Mouse (Mus musculus) lung, postnatal 14 days (tissue): ENCODE results near the gene Lhb.
"Not testable (repeated sequence)": the region's sequence is repeated elsewhere in the genome, so short reads cannot be mapped to it uniquely, and the experiment has no call there.

ENCODE experiments used
- DNase-seq: peaks from one replicate; pipeline ENCODE4 v3.0.0; 2021

The Lhb gene

DNA sequence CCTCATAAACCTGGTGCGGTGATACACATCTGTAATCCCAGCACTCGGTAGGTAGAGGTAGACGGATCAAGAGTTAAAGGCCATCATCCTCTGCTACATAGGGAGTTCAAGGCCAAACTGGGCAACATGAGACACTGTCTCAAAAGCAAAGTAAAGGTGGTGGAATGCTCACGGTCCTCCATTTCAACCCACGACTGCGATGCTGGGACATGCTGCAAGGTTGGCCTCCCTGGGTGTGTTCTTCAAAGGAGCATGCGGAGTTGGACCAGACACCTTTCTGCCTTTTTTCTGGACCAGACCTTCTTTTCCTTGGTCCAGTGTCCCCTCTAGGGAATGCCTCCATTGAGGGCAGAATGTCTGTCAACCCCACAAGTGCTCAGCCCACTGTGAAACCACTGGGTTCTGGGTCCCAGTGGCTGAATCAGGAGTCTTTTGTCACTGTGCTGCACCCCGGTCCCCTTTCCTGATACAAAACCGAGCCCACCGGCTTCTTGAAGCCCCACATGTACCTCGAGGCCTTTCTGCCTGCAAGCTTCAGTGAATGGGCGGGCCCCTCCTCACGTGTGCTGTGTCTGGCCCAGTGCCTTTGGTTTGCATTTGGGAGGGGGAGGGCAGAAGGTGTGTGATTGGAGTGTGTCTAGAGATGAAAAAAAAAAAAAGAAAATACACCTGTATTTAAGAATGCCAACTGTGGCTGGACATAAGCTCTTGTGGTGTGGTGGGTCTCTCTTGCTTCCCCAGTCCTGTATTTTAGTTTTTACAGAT is 35.5 kb downstream of the Lhb start:
- no peak for DNase-seq

- DNase-seq: no peak
Measured at GRCm38 (mm10) chr7:45456721-45457203, 36.1 kb downstream of the Lhb start.

DNA sequence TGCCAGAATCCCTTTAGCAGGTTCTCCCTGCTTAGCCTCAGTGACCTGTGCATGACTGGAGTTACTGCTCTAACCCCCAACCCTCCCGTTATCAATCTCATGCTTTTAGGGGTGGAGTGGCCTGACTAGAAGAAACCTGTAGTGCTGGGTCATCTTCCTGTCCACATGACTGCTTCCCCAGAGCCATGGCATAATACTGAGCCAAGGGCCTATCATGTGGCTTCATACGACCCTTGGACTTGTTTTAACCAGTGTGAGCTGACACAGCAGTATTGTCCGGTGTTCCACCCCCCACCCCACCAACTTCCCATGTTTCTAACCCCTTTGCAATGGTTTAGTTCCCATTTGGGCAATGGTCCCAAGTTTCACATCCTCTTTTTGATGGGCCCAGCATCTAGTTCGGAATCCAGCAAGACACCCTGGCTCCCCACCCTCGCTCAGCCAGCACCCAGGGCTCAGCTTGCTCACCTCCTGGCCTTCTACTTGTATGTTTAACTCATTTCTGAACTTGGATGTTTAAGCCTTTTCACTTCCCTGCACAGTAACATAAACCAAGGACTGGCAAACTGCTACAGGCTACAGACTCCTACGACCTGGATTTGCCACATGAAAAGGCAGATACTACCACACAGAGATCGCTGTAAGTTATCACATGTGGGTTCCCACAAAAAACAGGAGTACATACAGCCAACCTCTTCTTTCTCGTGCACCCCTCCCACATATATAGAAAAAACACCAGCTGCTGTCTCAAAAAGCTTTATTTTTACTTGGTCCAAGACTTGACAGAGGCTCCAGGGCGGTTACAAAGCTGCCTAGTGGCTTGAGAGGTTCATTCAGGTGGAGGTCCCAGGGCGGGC is 36.8 kb downstream of the Lhb start:
- no peak for DNase-seq

DNA sequence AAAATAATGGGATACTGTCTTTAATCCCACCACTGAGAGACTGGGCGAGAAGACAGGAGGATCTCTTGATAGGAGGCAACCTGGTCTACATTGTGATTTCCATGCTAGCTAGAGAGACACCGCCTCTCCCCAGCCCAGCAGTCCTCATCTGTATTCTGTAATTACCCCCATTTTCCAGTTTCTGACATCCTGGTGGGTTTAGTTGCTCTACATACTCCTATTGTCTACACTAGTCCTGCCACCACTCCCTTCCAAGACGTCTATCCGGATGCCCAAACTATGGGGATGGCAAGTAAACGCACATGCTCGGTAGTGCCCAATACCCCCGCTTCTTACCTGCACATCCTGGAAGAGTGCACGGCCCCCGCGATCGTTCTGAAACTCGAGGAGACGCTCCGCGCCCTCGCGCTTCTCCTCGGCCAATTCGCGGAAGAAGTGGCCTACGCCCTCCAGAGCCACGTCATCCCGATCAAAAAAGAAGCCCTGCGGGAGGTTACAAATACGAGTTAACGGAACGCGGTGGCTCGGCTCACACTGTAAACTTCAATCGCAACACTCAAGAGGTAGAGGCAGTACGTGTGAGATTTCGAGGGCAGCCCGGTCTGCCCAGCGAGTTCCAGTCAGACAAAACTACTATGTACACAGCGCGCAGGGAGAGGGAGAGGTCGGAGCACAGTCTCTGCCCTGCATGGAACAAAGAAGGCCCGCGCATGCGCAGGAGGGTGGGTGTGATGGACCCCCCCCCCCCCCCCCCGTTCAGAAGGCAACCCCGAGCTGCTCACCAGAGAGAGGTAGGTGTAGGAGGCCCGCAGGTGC is 38.3 kb downstream of the Lhb start:
- DNase-seq: peak; percentile 88

- DNase-seq: peak; percentile 97
Measured at GRCm38 (mm10) chr7:45459564-45460140, 39.0 kb downstream of the Lhb start, which contains the start of gene Ftl1. Gene Ftl1 (minus strand): TSS chr7:45459884.

- DNase-seq: no peak
Measured at GRCm38 (mm10) chr7:45460377-45460776, 39.8 kb downstream of the Lhb start.

DNA sequence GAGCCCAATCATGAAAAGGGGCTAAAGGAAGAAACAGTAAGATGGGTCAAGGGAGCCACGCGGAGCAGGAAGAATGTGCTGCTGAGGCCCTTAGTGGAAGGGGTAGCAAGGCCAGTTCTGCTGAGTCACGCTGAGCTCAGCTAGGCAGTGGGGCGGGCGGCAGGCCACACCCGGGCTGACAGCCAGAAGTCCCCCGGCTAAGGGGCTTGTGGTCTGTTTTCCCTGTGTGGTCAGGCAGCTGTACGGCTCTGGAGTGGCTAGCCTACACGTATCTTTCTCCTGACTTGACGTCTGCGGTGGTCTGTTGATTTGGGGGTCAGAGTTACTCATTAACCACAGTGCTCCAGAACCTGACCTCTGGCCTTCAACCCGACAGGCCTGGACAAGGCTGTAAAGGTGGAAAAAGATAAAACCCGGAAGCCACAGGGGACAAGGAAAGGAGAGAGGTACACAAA is 40.3 kb downstream of the Lhb start:
- peak; percentile 72 for DNase-seq

GRCm38 (mm10) chr7:45461326-45461725 is 40.7 kb downstream of the Lhb start:
- no peak for DNase-seq

DNA sequence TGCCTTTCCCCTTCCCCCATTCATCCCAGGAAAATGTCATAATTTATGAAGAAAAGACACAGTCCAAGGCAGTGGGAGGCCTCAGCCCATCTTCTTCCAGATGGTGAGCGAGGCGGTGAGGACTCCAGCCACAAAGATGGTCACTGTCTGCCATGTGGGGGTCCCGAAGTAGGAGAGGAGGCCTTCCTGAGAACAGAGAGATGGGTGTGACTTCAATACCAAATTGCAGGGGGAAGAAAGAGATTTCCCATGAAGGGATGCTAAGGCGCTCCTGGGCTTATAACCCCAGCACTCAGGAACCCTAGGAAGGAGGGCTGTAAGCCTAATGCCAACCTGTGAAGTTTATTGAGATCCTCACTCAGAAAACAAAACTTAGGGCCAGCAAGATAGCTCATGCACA is 41.2 kb downstream of the Lhb start:
- no peak for DNase-seq

GRCm38 (mm10) chr7:45462325-45462724 is 41.7 kb downstream of the Lhb start:
- DNase-seq: no peak

GRCm38 (mm10) chr7:45462868-45463267 is 42.2 kb downstream of the Lhb start:
- DNase-seq: not testable (repeated sequence)

- DNase-seq: no peak
Measured at GRCm38 (mm10) chr7:45463987-45464778, 43.6 kb downstream of the Lhb start.

- DNase-seq: no peak
Measured at GRCm38 (mm10) chr7:45465112-45465511, 44.5 kb downstream of the Lhb start.

GRCm38 (mm10) chr7:45465549-45465948 is 44.9 kb downstream of the Lhb start:
- DNase-seq: no peak

- DNase-seq: peak; percentile 96
Measured at GRCm38 (mm10) chr7:45466283-45467089, 45.9 kb downstream of the Lhb start, which contains the start of gene Bax. Gene Bax (minus strand): TSS chr7:45466898.

DNA sequence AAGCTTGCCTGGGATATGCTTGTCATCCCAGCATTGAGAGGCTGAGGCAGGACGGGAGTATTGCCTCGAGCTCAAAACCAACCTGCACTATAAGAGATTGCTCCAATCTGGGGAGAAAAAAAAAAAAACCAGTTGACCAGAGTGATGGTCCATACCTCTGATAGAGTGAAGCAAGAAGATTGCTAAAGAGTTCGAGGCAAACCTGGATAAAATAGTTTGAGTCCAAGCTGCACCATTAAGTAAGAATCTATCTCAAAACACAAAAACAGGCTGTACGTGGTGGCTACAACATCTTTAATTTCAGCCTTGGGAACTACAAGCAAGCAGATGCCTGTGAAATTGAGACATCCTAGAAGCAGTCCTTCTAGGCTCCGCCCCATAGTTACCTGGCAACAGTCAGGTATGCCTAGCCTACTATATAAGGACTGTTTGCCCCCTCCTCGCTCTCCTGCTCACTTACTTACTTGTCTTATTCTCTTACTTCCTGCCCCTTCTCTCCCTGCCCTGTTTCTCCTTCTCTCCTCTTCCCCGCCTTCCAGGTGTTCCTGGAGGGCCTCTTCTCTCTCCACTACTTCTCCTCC is 46.6 kb downstream of the Lhb start:
- peak; percentile 43 for DNase-seq

DNA sequence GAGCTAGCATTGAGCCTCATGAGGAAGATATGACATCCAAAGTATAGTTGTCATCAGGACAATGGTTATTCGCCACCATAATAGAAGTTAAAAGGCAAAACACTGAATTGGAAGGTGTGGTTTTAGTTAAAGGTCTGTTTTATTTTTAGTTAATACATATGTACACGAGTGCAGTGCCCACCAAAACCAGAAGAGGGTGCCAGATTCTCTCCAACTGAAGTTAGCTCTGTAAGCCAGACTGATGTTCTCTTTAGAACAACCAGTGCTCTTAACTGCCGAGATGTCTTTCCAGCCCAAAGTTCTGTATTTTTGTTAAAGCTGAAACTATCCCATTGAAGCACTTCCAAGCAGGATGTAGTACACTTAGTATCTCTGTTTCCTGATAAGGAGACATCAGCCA is 50.2 kb downstream of the Lhb start:
- DNase-seq: peak; percentile 86
